ENCODE assay signal across 7 mouse cellular contexts in the genomic region with DNA sequence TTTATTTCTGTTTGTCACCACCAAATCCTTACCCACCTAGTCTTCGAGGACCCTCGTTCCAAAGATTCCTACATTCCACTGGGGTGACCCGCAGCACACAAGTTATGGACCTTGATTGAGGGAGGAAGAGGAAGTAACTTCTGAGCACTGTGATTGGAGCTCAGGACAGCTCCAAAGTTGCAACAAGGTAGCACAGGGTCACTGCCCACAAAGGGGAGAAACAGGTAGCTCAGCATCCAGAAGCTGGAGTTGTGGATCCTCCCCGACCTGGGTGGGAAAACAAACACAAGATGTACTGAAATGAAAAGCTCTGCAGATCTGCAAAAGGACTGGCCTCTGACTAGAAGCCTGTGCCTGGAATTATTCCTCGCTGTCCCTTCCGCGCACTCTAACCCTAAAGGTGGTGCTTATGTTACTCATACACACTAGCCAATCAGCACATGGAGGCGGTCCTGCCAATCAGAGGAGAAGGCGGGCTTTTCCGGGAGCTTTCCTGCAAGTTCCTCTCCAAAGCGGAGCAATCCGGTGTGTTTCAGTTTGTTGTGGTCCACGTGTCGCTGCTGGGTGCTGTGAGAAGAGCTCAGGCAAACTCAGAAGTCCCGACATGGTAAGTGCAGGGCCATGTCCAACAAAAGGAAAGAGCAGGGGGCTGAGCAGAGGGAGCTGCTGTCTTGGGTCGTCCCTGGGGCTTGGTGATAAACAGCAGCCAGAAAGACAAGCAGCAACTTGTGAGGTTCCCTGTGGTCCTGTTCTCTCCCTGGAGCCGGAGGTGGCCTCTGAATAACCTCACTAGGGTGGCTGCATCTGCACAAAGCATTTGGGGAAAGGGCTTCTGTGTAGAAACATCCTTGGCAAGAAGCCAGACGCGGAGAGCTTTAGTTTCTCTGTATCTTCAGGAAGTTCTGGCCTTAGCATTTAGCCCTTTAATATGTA. TPM values are rescaled to one million over a fixed set of nuclear protein-coding genes. Genes with fewer than 3 reads are reported as not detected.
DNase-seq lines count a peak whose midpoint lies in the region; ATAC-seq lines count a peak whose summit lies in the region.
"Not testable (repeated sequence)": the region's sequence is repeated elsewhere in the genome, so short reads cannot be mapped to it uniquely, and the experiment has no call there.

No protein-coding gene starts in this region.

- not testable (repeated sequence) for H3K27me3 ChIP-seq in embryonic facial prominence, embryonic 11.5 days (ENCODE audit: control insufficient read depth, insufficient read depth, low read length); limb, embryonic 10.5 days (ENCODE audit: low read depth, poor library complexity, severe bottlenecking); midbrain, embryonic 13.5 days

- not testable (repeated sequence) for H3K9me3 ChIP-seq in embryonic facial prominence, embryonic 11.5 days (replicated peaks; ENCODE audit: control insufficient read depth, low read length); limb, embryonic 10.5 days (replicated peaks); midbrain, embryonic 13.5 days

- H3K27ac ChIP-seq in embryonic facial prominence, embryonic 11.5 days (replicated peaks; ENCODE audit: low read depth, low read length); midbrain, embryonic 13.5 days: not testable (repeated sequence)
- H3K27ac ChIP-seq in limb, embryonic 10.5 days = peak overlapping the region; percentile 90

- H3K36me3 ChIP-seq in embryonic facial prominence, embryonic 11.5 days (replicated peaks; ENCODE audit: control insufficient read depth, insufficient read depth, low read depth, low read length) = not testable (repeated sequence)
- H3K36me3 ChIP-seq in limb, embryonic 10.5 days = peaks cover 24% of the 10 kb centered on the region
- H3K36me3 ChIP-seq in midbrain, embryonic 13.5 days = peaks cover 11% of the 10 kb centered on the region; the same call in 1 of the 2 replicates

- peak; percentile 94 for DNase-seq in adrenal gland, postnatal 14 days
- DNase-seq in embryonic facial prominence, embryonic 11.5 days (ENCODE audit: low spot score) = peak; percentile 89
- DNase-seq in kidney, adult 11 months = peak; percentile 93
- peak; percentile 86 for DNase-seq in limb, embryonic 10.5 days (ENCODE audit: low spot score)
- peak; percentile 67 for DNase-seq in spleen, adult 12 weeks (ENCODE audit: low spot score)

- H3K4me2 ChIP-seq in embryonic facial prominence, embryonic 11.5 days (ENCODE audit: low read depth, low read length) = peak overlapping the region; percentile 30
- H3K4me2 ChIP-seq in midbrain, embryonic 13.5 days (replicated peaks) = peak overlapping the region; percentile 59

- peak overlapping the region; percentile 60 for H3K9ac ChIP-seq in embryonic facial prominence, embryonic 11.5 days (replicated peaks; ENCODE audit: low read length)
- peak overlapping the region; percentile 66 for H3K9ac ChIP-seq in midbrain, embryonic 13.5 days (replicated peaks)

- H3K4me3 ChIP-seq in embryonic facial prominence, embryonic 11.5 days (ENCODE audit: low read depth, low read length) = peak overlapping the region; percentile 48
- peak overlapping the region; percentile 61 for H3K4me3 ChIP-seq in limb, embryonic 10.5 days
- peak overlapping the region; percentile 53 for H3K4me3 ChIP-seq in midbrain, embryonic 13.5 days (replicated peaks)

- WGBS in embryonic facial prominence, embryonic 11.5 days = 20% methylated on average over 19 of the region's 19 CpGs
- 18% methylated on average over 19 of the region's 19 CpGs for WGBS in limb, embryonic 10.5 days
- WGBS in midbrain, embryonic 13.5 days = 19% methylated on average over 19 of the region's 19 CpGs

- peak; percentile 98 for ATAC-seq in embryonic facial prominence, embryonic 11.5 days (replicated peaks; ENCODE audit: insufficient number of reproducible peaks, low FRiP score, low TSS enrichment, low read depth)
- ATAC-seq in granulocyte monocyte progenitor cell, adult 5-6 weeks (replicated peaks; ENCODE audit: poor library complexity, severe bottlenecking) = peak; percentile 96
- peak; percentile 98 for ATAC-seq in midbrain, embryonic 13.5 days

- H3K4me1 ChIP-seq in embryonic facial prominence, embryonic 11.5 days (ENCODE audit: control insufficient read depth, insufficient read depth, low read length); limb, embryonic 10.5 days; midbrain, embryonic 13.5 days (replicated peaks): not testable (repeated sequence)

RNA-seq across cellular contexts. Expression of a gene that starts 12.3 kb away (rescaled TPM):
- 3.6 and 4.5 TPM in 2 replicates for total RNA-seq in adrenal gland, postnatal 14 days (2021)
- polyA plus RNA-seq in embryonic facial prominence, embryonic 11.5 days (2014; fragmentation: Nextera tagmentation; extraction: Ambion mirVana) = 2.2 and 2.8 TPM in 2 replicates
- total RNA-seq in granulocyte monocyte progenitor cell, adult 5-6 weeks (2014; fragmentation: Nextera tagmentation) = 7.3 TPM in 1 of 2 replicates, not detected in the other
- total RNA-seq in granulocyte monocyte progenitor cell, adult 5-6 weeks (2017) = 5.5 and 6.3 TPM in 2 replicates
- polyA plus RNA-seq in limb, embryonic 10.5 days (2016; fragmentation: Nextera tagmentation; extraction: Ambion mirVana) = 3.8 and 4.0 TPM in 2 replicates
- polyA plus RNA-seq in midbrain, embryonic 13.5 days (2015; fragmentation: Nextera tagmentation; extraction: Ambion mirVana) = 1.5 and 1.6 TPM in 2 replicates

RNA-seq across cellular contexts. Expression of a gene that starts 51.3 kb away (rescaled TPM):
- 4.4 and 4.7 TPM in 2 replicates for total RNA-seq in adrenal gland, postnatal 14 days (2021)
- 9.1 and 9.2 TPM in 2 replicates for polyA plus RNA-seq in embryonic facial prominence, embryonic 11.5 days (2014; fragmentation: Nextera tagmentation; extraction: Ambion mirVana)
- total RNA-seq in granulocyte monocyte progenitor cell, adult 5-6 weeks (2014; fragmentation: Nextera tagmentation) = 4.0 TPM in 1 of 2 replicates, not detected in the other
- 3.3 and 10.4 TPM in 2 replicates for total RNA-seq in granulocyte monocyte progenitor cell, adult 5-6 weeks (2017)
- 9.4 and 12.1 TPM in 2 replicates for polyA plus RNA-seq in limb, embryonic 10.5 days (2016; fragmentation: Nextera tagmentation; extraction: Ambion mirVana)
- 13.4 and 15.5 TPM in 2 replicates for polyA plus RNA-seq in midbrain, embryonic 13.5 days (2015; fragmentation: Nextera tagmentation; extraction: Ambion mirVana)

RNA-seq across cellular contexts. Expression of a gene that starts 53.9 kb away (rescaled TPM):
- total RNA-seq in adrenal gland, postnatal 14 days (2021) = 0.23 and 0.33 TPM in 2 replicates
- not detected in 2 replicates for polyA plus RNA-seq in embryonic facial prominence, embryonic 11.5 days (2014; fragmentation: Nextera tagmentation; extraction: Ambion mirVana)
- not detected in 2 replicates for total RNA-seq in granulocyte monocyte progenitor cell, adult 5-6 weeks (2014; fragmentation: Nextera tagmentation)
- total RNA-seq in granulocyte monocyte progenitor cell, adult 5-6 weeks (2017) = not detected in 2 replicates
- polyA plus RNA-seq in limb, embryonic 10.5 days (2016; fragmentation: Nextera tagmentation; extraction: Ambion mirVana) = 0.09 TPM in 1 of 2 replicates, not detected in the other
- polyA plus RNA-seq in midbrain, embryonic 13.5 days (2015; fragmentation: Nextera tagmentation; extraction: Ambion mirVana) = not detected in 2 replicates

RNA-seq across cellular contexts. Expression of a gene that starts 55.8 kb away (rescaled TPM):
- total RNA-seq in adrenal gland, postnatal 14 days (2021) = 6.1 and 8.9 TPM in 2 replicates
- 3.4 and 3.8 TPM in 2 replicates for polyA plus RNA-seq in embryonic facial prominence, embryonic 11.5 days (2014; fragmentation: Nextera tagmentation; extraction: Ambion mirVana)
- total RNA-seq in granulocyte monocyte progenitor cell, adult 5-6 weeks (2014; fragmentation: Nextera tagmentation) = 1.4 and 9.9 TPM in 2 replicates
- total RNA-seq in granulocyte monocyte progenitor cell, adult 5-6 weeks (2017) = 8.2 and 9.5 TPM in 2 replicates
- 6.4 and 6.8 TPM in 2 replicates for polyA plus RNA-seq in limb, embryonic 10.5 days (2016; fragmentation: Nextera tagmentation; extraction: Ambion mirVana)
- 2.9 and 3.6 TPM in 2 replicates for polyA plus RNA-seq in midbrain, embryonic 13.5 days (2015; fragmentation: Nextera tagmentation; extraction: Ambion mirVana)
